Mouse (Mus musculus) ES-E14 (cell line): Measurements from ENCODE around the gene Tmem163.

Source experiments
- MAFK ChIP-seq: IDR thresholded peaks from 2 replicates; pipeline ENCODE4 v1.6.1; 2014; ENCODE audit warnings: mild to moderate bottlenecking, low read depth, low read length, inconsistent platforms; ENCODE audit not compliant: insufficient read depth
- ZC3H11A ChIP-seq: IDR thresholded peaks from 2 replicates; pipeline ENCODE4 v1.6.1; 2012; ENCODE audit warnings: low read depth, mild to moderate bottlenecking, inconsistent platforms, low read length, borderline replicate concordance

GRCm38 (mm10) chr1:127512709-127513108 lies 166.6 kb downstream of the Tmem163 start:
- no peak for TF ChIP-seq ZC3H11A
- TF ChIP-seq MAFK: no peak
